Mouse (Mus musculus): ENCODE measurements around the gene Adm2.

DNA sequence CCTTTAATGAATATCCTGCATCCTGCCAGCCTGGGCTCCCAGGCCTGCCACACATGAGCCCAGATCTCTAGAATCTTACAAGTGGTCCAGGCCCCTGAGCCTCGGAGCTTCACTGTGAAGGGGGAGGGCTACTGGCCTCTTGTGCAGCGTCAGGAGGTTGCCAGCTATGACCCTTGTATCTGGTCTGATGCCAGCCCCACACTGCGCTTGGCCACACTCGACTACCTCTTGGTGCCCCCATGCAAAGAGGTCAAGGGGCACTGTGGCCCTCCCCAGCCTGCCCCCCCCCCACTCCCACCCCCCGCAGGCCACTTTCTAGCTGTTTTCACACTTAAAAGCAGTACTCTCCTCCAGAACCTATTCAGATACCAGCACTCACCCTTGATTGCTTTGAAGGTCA, 3.9 kb downstream of the Adm2 start:
- TF ChIP-seq CTCF (IDR thresholded peaks at IDR 0.05; ENCODE audit: low read depth, low read length) (no peak), POLR2AphosphoS5 (IDR thresholded peaks at IDR 0.05; ENCODE audit: insufficient replicate concordance, low read depth, low read length) (no peak)
